Mouse (Mus musculus): ENCODE results near the gene Actr1a. TPM values are rescaled to one million over a fixed set of nuclear protein-coding genes. Genes with fewer than 3 reads are reported as not detected.

Gene Actr1a
- total RNA-seq, 2 experiments from 2014 or later, result 86.6 to 89.7 TPM

DNA sequence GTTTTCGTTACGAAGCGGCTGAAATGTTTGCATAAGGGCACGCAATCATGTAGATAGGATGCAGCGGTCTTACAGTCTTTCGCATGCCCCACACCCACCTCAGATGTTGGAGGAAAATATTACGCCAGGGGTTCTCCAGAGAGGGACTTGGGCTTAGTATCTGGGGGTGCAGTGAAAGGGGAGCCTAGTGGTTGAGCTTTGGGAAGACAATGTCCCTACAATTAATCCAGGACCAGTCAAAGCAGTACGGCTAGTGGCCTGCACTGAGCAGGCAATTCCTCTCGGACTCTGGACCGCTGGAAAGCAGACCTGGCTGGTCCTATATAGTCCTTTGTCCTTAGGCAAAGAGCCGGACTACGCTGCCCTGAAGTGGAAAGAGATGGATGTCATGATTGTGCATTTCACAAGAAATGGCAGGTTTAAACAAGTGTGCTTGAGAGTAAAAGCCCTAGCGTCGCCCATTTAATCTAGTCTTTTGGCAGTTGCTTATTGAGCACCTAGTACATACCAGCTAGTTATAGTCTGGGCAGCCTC is 68.0 kb downstream of the Actr1a start:
- no peak for DNase-seq

Small RNA genes lying within 50 kb of the gene (microRNA-seq; reads per million reads assigned to microRNA genes)
- 1.9 to 2.7 reads per million in 2 experiments for gene Mir146b

Other genes with a start within 250 kb of the Actr1a start
- 1 to 10 TPM; 1.1 to 1.3 TPM for gene Pitx3, start 247.4 kb downstream of the Actr1a start, total RNA-seq (2021)
- gene Gbf1, start 243.2 kb downstream of the Actr1a start, total RNA-seq (2021), result 10 to 100 TPM; 38.4 to 41.8 TPM
- 10 to 100 TPM; 19.7 to 22.1 TPM for gene Nfkb2, start 91.4 kb downstream of the Actr1a start, total RNA-seq (2021)
- under 1 TPM; 0.51 to 0.60 TPM for gene Psd, start 68.6 kb downstream of the Actr1a start, total RNA-seq (2021)
- gene Fbxl15, start 67.6 kb downstream of the Actr1a start, total RNA-seq (2021), result 1 to 10 TPM; 6.5 to 6.9 TPM
- gene Cuedc2, start 57.0 kb downstream of the Actr1a start, total RNA-seq (2021), result 10 to 100 TPM; 91.4 to 92.1 TPM
- gene Mfsd13a, start 54.6 kb downstream of the Actr1a start, total RNA-seq (2021), result 1 to 10 TPM; 3.7 to 4.0 TPM
- under 1 TPM; 0.69 TPM for gene 2310034G01Rik, start 45.4 kb downstream of the Actr1a start, total RNA-seq (2021)
- 10 to 100 TPM; 10.1 to 11.6 TPM for gene Sufu, start 1.1 kb upstream of the Actr1a start, total RNA-seq (2021)
- 10 to 100 TPM; 33.9 to 38.8 TPM for gene Trim8, start 106.0 kb upstream of the Actr1a start, total RNA-seq (2021)
- gene Arl3, start 177.4 kb upstream of the Actr1a start, total RNA-seq (2021), result 10 to 100 TPM; 34.6 to 38.1 TPM
- 1 to 10 TPM; 2.0 to 2.8 TPM for gene Sfxn2, start 177.6 kb upstream of the Actr1a start, total RNA-seq (2021)
- 10 to 100 TPM; 46.9 to 60.7 TPM for gene Wbp1l, start 203.3 kb upstream of the Actr1a start, total RNA-seq (2021)

All from heart, adult 18-20 months (tissue).